Mouse (Mus musculus) kidney, postnatal 0 days (tissue): ENCODE data around the gene Iqck. TPM values are rescaled to one million over a fixed set of nuclear protein-coding genes. Genes with fewer than 3 reads are reported as not detected.

Experiments used
- ATAC-seq: fragments of 200-750 bp; cut with Nextera tagmentation; replicated peaks from 2 replicates; pipeline ENCODE4 v1.8.0; 2017; ENCODE audit warnings: low read depth, moderate number of reproducible peaks, moderate TSS enrichment, moderate library complexity; ENCODE audit not compliant: low FRiP score
- DNase-seq: peaks from one replicate; pipeline ENCODE4 v3.0.0-alpha.2; 2016; ENCODE audit warnings: low spot score
- H3K27ac ChIP-seq: fragments of 300-500 bp; sonication (generic); 2 replicates; pipeline ENCODE4 v1.5.1; 2014; ENCODE audit warnings: mild to moderate bottlenecking
- H3K27me3 ChIP-seq: fragments of 300-500 bp; sonication (generic); 2 replicates; pipeline ENCODE4 v1.6.1; 2014; ENCODE audit warnings: low read length, mixed read lengths; ENCODE audit not compliant: insufficient read depth
- H3K36me3 ChIP-seq: fragments of 300-500 bp; sonication (generic); 2 replicates; pipeline ENCODE4 v1.6.1; 2014; ENCODE audit warnings: low read length, mixed read lengths; ENCODE audit not compliant: insufficient read depth
- H3K4me1 ChIP-seq: fragments of 300-500 bp; sonication (generic); replicated peaks from 2 replicates; pipeline ENCODE4 v1.6.1; 2014; ENCODE audit warnings: antibody characterized with exemption, low read length, mixed read lengths; ENCODE audit not compliant: insufficient read depth
- H3K4me2 ChIP-seq: fragments of 300-500 bp; sonication (generic); 2 replicates; pipeline ENCODE4 v1.6.1; 2014; ENCODE audit warnings: mild to moderate bottlenecking, low read length, moderate library complexity, mixed read lengths
- H3K4me3 ChIP-seq: fragments of 300-500 bp; sonication (generic); replicated peaks from 2 replicates; pipeline ENCODE4 v1.5.1; 2014; ENCODE audit warnings: low read depth, low read length
- H3K9ac ChIP-seq: fragments of 300-500 bp; sonication (generic); 2 replicates; pipeline ENCODE4 v1.6.1; 2014; ENCODE audit warnings: low read depth, low read length
- H3K9me3 ChIP-seq: fragments of 300-500 bp; sonication (generic); replicated peaks from 2 replicates; pipeline ENCODE4 v1.6.1; 2016; ENCODE audit warnings: low read length, inconsistent platforms, mixed read lengths
- CTCF ChIP-seq: IDR thresholded peaks from 2 replicates; pipeline ENCODE4 v1.5.1; 2016; ENCODE audit warnings: antibody characterized with exemption, low read depth, mild to moderate bottlenecking, moderate library complexity
- WGBS: fragments of 180-500 bp; shearing (Covaris S2); extraction: QIAGEN DNeasy Blood & Tissue Kit; methylation state at CpG from one replicate; pipeline ENCODE4 v1.1.7; 2014; 5-methylcytosine and 5-hydroxymethylcytosine counted together
- polyA plus RNA-seq: library from polyadenylated mRNA; unstranded; fragments of >200 nt; fragmentation: Nextera tagmentation; extraction: Ambion mirVana; gene quantifications from 2 replicates; pipeline ENCODE4 v1.2.1, GENCODE M21; 2015

Gene Iqck
- polyA plus RNA-seq, 1 experiment from 2014 or later, result 2.9 TPM

GRCm38 (mm10) chr7:118996137-118996837 lies 140.7 kb downstream of the Iqck start:
- WGBS, result 10% methylated on average over 13 of the region's 13 CpGs
- peak; percentile 51; the same call in 1 of the 2 replicates for ATAC-seq
- peak; percentile 91 for DNase-seq
- Histone ChIP-seq H3K4me1 (peaks cover 23% of the 10 kb centered on the region; the same call in 1 of the 2 replicates), H3K36me3 (no peaks in the 10 kb centered on the region), H3K27me3 (no peaks in the 10 kb centered on the region), H3K9ac (no peak overlapping the region), H3K4me3 (no peak overlapping the region), H3K27ac (no peak overlapping the region), H3K9me3 (no peaks in the 10 kb centered on the region), H3K4me2 (peak overlapping the region; percentile 97; the same call in 1 of the 2 replicates)
- peak; percentile 99 for TF ChIP-seq CTCF

- Histone ChIP-seq H3K36me3 (no peaks in the 10 kb centered on the region), H3K9me3 (no peaks in the 10 kb centered on the region), H3K4me2 (no peak overlapping the region), H3K9ac (no peak overlapping the region), H3K27ac (no peak overlapping the region), H3K4me3 (no peak overlapping the region), H3K4me1 (peaks cover 8% of the 10 kb centered on the region; the same call in 1 of the 2 replicates), H3K27me3 (no peaks in the 10 kb centered on the region)
- ATAC-seq (no peak), DNase-seq (no peak)
- 88% methylated on average over 2 of the region's 2 CpGs for whole genome bisulfite sequencing
- no peak for TF ChIP-seq CTCF
Measured at GRCm38 (mm10) chr7:118999857-119000256, 144.3 kb downstream of the Iqck start.

GRCm38 (mm10) chr7:119001965-119002364 lies 146.4 kb downstream of the Iqck start:
- no peak overlapping the region for H3K4me3 ChIP-seq
- no peaks in the 10 kb centered on the region for H3K27me3 ChIP-seq
- ATAC-seq, result no peak
- no peaks in the 10 kb centered on the region for H3K9me3 ChIP-seq
- H3K4me1 ChIP-seq, result no peaks in the 10 kb centered on the region
- no peak for DNase-seq
- no peak overlapping the region for H3K4me2 ChIP-seq
- no peak overlapping the region for H3K9ac ChIP-seq
- 38% methylated on average over 2 of the region's 2 CpGs for WGBS
- no peaks in the 10 kb centered on the region for H3K36me3 ChIP-seq
- no peak overlapping the region for H3K27ac ChIP-seq
- TF ChIP-seq CTCF, result no peak

- Histone ChIP-seq H3K4me1 (no peaks in the 10 kb centered on the region), H3K27ac (no peak overlapping the region), H3K9ac (no peak overlapping the region), H3K27me3 (no peaks in the 10 kb centered on the region), H3K4me3 (no peak overlapping the region), H3K36me3 (no peaks in the 10 kb centered on the region), H3K4me2 (no peak overlapping the region), H3K9me3 (no peaks in the 10 kb centered on the region)
- ATAC-seq (no peak), DNase-seq (no peak)
- 54% methylated on average over 2 of the region's 2 CpGs for WGBS
- no peak for TF ChIP-seq CTCF
Measured at GRCm38 (mm10) chr7:119002501-119002900, 146.9 kb downstream of the Iqck start.

- Histone ChIP-seq H3K9ac (no peak overlapping the region), H3K36me3 (no peaks in the 10 kb centered on the region), H3K4me2 (no peak overlapping the region), H3K27me3 (no peaks in the 10 kb centered on the region), H3K9me3 (no peaks in the 10 kb centered on the region), H3K4me3 (no peak overlapping the region), H3K4me1 (no peaks in the 10 kb centered on the region), H3K27ac (no peak overlapping the region)
- peak; percentile 81 for TF ChIP-seq CTCF
- 12% methylated on average over 5 of the region's 5 CpGs for WGBS
- ATAC-seq (no peak), DNase-seq (peak; percentile 55)
Measured at GRCm38 (mm10) chr7:119010854-119011529, 155.4 kb downstream of the Iqck start.

- Histone ChIP-seq H3K4me3 (no peak overlapping the region), H3K36me3 (no peaks in the 10 kb centered on the region), H3K9me3 (no peaks in the 10 kb centered on the region), H3K27ac (no peak overlapping the region), H3K4me2 (no peak overlapping the region), H3K4me1 (no peaks in the 10 kb centered on the region), H3K27me3 (no peaks in the 10 kb centered on the region), H3K9ac (no peak overlapping the region)
- peak; percentile 23; the same call in 1 of the 2 replicates for ATAC-seq
- 0% methylated on average over 3 of the region's 3 CpGs for WGBS
- TF ChIP-seq CTCF, result peak; percentile 64
- DNase-seq, result peak; percentile 69
Measured at GRCm38 (mm10) chr7:119015736-119016135, 160.2 kb downstream of the Iqck start.
